Mouse (Mus musculus) urinary bladder, postnatal 36 days (tissue): Measurements from ENCODE around the gene Myo3a.
"Not testable (repeated sequence)": the region's sequence is repeated elsewhere in the genome, so short reads cannot be mapped to it uniquely, and the experiment has no call there.

Experiments
- DNase-seq, 2 experiments: peaks; one replicate each; pipeline ENCODE4 v3.0.0; 2022; ENCODE audit warnings: low spot score in 2 of 2, mixed read lengths in 1 of 2

Myo3a gene

GRCm38 (mm10) chr2:22227308-22227707 is at the start of gene Myo3a:
Myo3a (plus strand) TSS chr2:22227503.
- no peak for DNase-seq

- no peak for DNase-seq
Measured at GRCm38 (mm10) chr2:22250462-22250861, 23.2 kb downstream of the Myo3a start.

- DNase-seq = no peak
Measured at GRCm38 (mm10) chr2:22251045-22251444, 23.7 kb downstream of the Myo3a start.

GRCm38 (mm10) chr2:22255600-22255999 is 28.3 kb downstream of the Myo3a start:
- no peak for DNase-seq

- DNase-seq = no peak
Measured at GRCm38 (mm10) chr2:22271555-22271954, 44.3 kb downstream of the Myo3a start.

GRCm38 (mm10) chr2:22285366-22285765 is 58.1 kb downstream of the Myo3a start:
- DNase-seq = no peak

GRCm38 (mm10) chr2:22285777-22286176 is 58.5 kb downstream of the Myo3a start:
- no peak for DNase-seq

- DNase-seq = no peak
Measured at GRCm38 (mm10) chr2:22293579-22294446, 66.5 kb downstream of the Myo3a start.

GRCm38 (mm10) chr2:22294447-22294738 is 67.1 kb downstream of the Myo3a start:
- no peak for DNase-seq

GRCm38 (mm10) chr2:22297913-22298312 is 70.6 kb downstream of the Myo3a start:
- no peak for DNase-seq

GRCm38 (mm10) chr2:22338269-22338857 is 111.1 kb downstream of the Myo3a start:
- no peak for DNase-seq

GRCm38 (mm10) chr2:22410511-22410910 is 183.2 kb downstream of the Myo3a start:
- not testable (repeated sequence) for DNase-seq

- no peak for DNase-seq
Measured at GRCm38 (mm10) chr2:22548421-22548820, 321.1 kb downstream of the Myo3a start.

GRCm38 (mm10) chr2:22587469-22588169 is 360.3 kb downstream of the Myo3a start:
- not testable (repeated sequence) for DNase-seq

GRCm38 (mm10) chr2:22588170-22588541 is 360.9 kb downstream of the Myo3a start:
- DNase-seq = not testable (repeated sequence)

GRCm38 (mm10) chr2:22588673-22589381 is 361.5 kb downstream of the Myo3a start:
- DNase-seq = not testable (repeated sequence)

GRCm38 (mm10) chr2:22589382-22590205 is 362.3 kb downstream of the Myo3a start:
- not testable (repeated sequence) for DNase-seq

GRCm38 (mm10) chr2:22590206-22590490 is 362.8 kb downstream of the Myo3a start:
- DNase-seq = no peak

- DNase-seq = no peak
Measured at GRCm38 (mm10) chr2:22617951-22618350, 390.6 kb downstream of the Myo3a start.

GRCm38 (mm10) chr2:22619416-22619815 is 392.1 kb downstream of the Myo3a start:
- DNase-seq = no peak

GRCm38 (mm10) chr2:22620030-22620429 is 392.7 kb downstream of the Myo3a start:
- no peak for DNase-seq
